Mouse (Mus musculus): Measurements from ENCODE around the gene Atxn10.

GRCm38 (mm10) chr15:85383477-85383876 lies 47.4 kb downstream of the Atxn10 start:
- TF ChIP-seq GATA1 (IDR thresholded peaks at IDR 0.05; ENCODE audit: low read length) = no peak
- no peak for TF ChIP-seq TAL1 (IDR thresholded peaks at IDR 0.05; ENCODE audit: low read length)

Data from erythroblast, embryonic 14.5 days (primary cell).